Mouse (Mus musculus) kidney, embryonic 15.5 days (tissue): ENCODE measurements around the gene Ackr1. TPM values are rescaled to one million over a fixed set of nuclear protein-coding genes. Genes with fewer than 3 reads are reported as not detected.
A peak's percentile ranks its signal among the peaks of the same experiment; 100 is the strongest.

Source experiments
- ATAC-seq: fragments of 200-750 bp; cut with Nextera tagmentation; replicated peaks from 2 replicates; pipeline ENCODE4 v1.8.0; 2017; ENCODE audit warnings: moderate TSS enrichment; ENCODE audit not compliant: low FRiP score
- H3K27ac ChIP-seq: fragments of 300-500 bp; sonication (generic); 2 replicates; pipeline ENCODE4 v1.5.1; 2015; ENCODE audit warnings: mild to moderate bottlenecking, inconsistent platforms
- H3K27me3 ChIP-seq: fragments of 300-500 bp; sonication (generic); 2 replicates; pipeline ENCODE4 v1.6.1; 2015; ENCODE audit warnings: inconsistent platforms
- H3K36me3 ChIP-seq: fragments of 300-500 bp; sonication (generic); 2 replicates; pipeline ENCODE4 v1.6.1; 2015; ENCODE audit warnings: inconsistent platforms
- H3K4me1 ChIP-seq: fragments of 300-500 bp; sonication (generic); 2 replicates; pipeline ENCODE4 v1.6.1; 2015; ENCODE audit warnings: inconsistent platforms
- H3K4me2 ChIP-seq: fragments of 300-500 bp; sonication (generic); 2 replicates; pipeline ENCODE4 v1.6.1; 2015; ENCODE audit warnings: moderate library complexity, mild to moderate bottlenecking, inconsistent platforms
- H3K4me3 ChIP-seq: fragments of 300-500 bp; sonication (generic); replicated peaks from 2 replicates; pipeline ENCODE4 v1.5.1; 2015; ENCODE audit warnings: mild to moderate bottlenecking, inconsistent platforms
- H3K9ac ChIP-seq: fragments of 300-500 bp; sonication (generic); 2 replicates; pipeline ENCODE4 v1.6.1; 2015; ENCODE audit warnings: mild to moderate bottlenecking, inconsistent platforms
- H3K9me3 ChIP-seq: fragments of 300-500 bp; sonication (generic); replicated peaks from 2 replicates; pipeline ENCODE4 v1.6.1; 2016; ENCODE audit warnings: inconsistent platforms
- WGBS: fragments of 180-500 bp; shearing (Covaris S2); methylation state at CpG from one replicate; pipeline ENCODE4 v1.1.7; 2015; ENCODE audit warnings: mixed read lengths; 5-methylcytosine and 5-hydroxymethylcytosine counted together
- polyA plus RNA-seq: library from polyadenylated mRNA; unstranded; fragments of >200 nt; fragmentation: Nextera tagmentation; extraction: Ambion mirVana; gene quantifications from 2 replicates; pipeline ENCODE4 v1.2.1, GENCODE M21; 2015

The Ackr1 gene
- polyA plus RNA-seq, 1 experiment from 2014 or later = 1.0 TPM

DNA sequence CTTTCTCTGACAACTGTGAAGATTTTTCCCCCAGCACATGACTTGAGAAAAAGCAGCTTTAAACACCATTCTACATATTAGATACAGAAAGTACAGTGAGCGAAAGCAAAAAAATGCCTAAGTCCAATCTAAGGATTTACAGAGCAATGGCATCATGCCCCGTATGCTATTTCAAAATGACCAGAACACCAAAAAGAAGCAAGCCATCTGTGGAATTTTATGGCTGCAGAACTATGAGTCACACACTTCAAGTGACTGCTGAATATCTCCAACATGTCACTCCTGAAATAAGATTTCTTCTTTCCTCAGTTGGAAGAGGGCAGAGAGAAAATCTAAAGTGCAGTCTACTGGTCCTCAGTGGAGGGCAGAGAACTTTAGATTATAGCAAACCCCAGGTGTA lies 29.9 kb upstream of the Ackr1 start:
- 87% methylated on average over 2 of the region's 2 CpGs for WGBS
- Histone ChIP-seq H3K9ac (no peak overlapping the region), H3K4me1 (peaks cover 20% of the 10 kb centered on the region), H3K4me2 (no peak overlapping the region), H3K27ac (no peak overlapping the region), H3K27me3 (peaks cover 49% of the 10 kb centered on the region), H3K36me3 (no peaks in the 10 kb centered on the region), H3K9me3 (no peaks in the 10 kb centered on the region), H3K4me3 (no peak overlapping the region)
- ATAC-seq = no peak

GRCm38 (mm10) chr1:173361651-173362050 lies 28.1 kb upstream of the Ackr1 start:
- 25% methylated on average over 6 of the region's 6 CpGs for WGBS
- no peak overlapping the region for H3K9ac ChIP-seq
- peaks cover 31% of the 10 kb centered on the region for H3K27me3 ChIP-seq
- no peak overlapping the region for H3K4me2 ChIP-seq
- H3K4me1 ChIP-seq = peaks cover 7% of the 10 kb centered on the region
- H3K36me3 ChIP-seq = no peaks in the 10 kb centered on the region
- no peak overlapping the region for H3K27ac ChIP-seq
- ATAC-seq = 0 out of 2 replicates have a peak, but pooled peaks have one; percentile 74
- no peaks in the 10 kb centered on the region for H3K9me3 ChIP-seq
- no peak overlapping the region for H3K4me3 ChIP-seq

- no peak for ATAC-seq
- no peaks in the 10 kb centered on the region for H3K36me3 ChIP-seq
- WGBS = 78% methylated on average over 4 of the region's 4 CpGs
Observed at GRCm38 (mm10) chr1:173359590-173360290, 26.2 kb upstream of the Ackr1 start.

GRCm38 (mm10) chr1:173357799-173358198 lies 24.2 kb upstream of the Ackr1 start:
- WGBS = 29% methylated on average over 4 of the region's 4 CpGs

More at GRCm38 (mm10) chr1:173359590-173360290, 26.2 kb upstream of the Ackr1 start:
- Histone ChIP-seq H3K4me2 (no peak overlapping the region), H3K27ac (no peak overlapping the region), H3K9me3 (no peaks in the 10 kb centered on the region), H3K9ac (no peak overlapping the region), H3K27me3 (peaks cover 12% of the 10 kb centered on the region; the same call in 1 of the 2 replicates), H3K4me1 (no peaks in the 10 kb centered on the region), H3K4me3 (no peak overlapping the region)

GRCm38 (mm10) chr1:173356699-173357098 lies 23.1 kb upstream of the Ackr1 start:
- ATAC-seq = no peak
- no peak overlapping the region for H3K27ac ChIP-seq
- H3K36me3 ChIP-seq = no peaks in the 10 kb centered on the region
- no peaks in the 10 kb centered on the region for H3K27me3 ChIP-seq
- no peak overlapping the region for H3K9ac ChIP-seq
- no peak overlapping the region for H3K4me3 ChIP-seq
- no peak overlapping the region for H3K4me2 ChIP-seq
- WGBS = 89% methylated on average over 2 of the region's 2 CpGs
- H3K4me1 ChIP-seq = no peaks in the 10 kb centered on the region
- H3K9me3 ChIP-seq = no peaks in the 10 kb centered on the region

More at GRCm38 (mm10) chr1:173357799-173358198, 24.2 kb upstream of the Ackr1 start:
- no peak overlapping the region for H3K4me2 ChIP-seq
- H3K27ac ChIP-seq = no peak overlapping the region
- H3K9ac ChIP-seq = no peak overlapping the region
- no peak for ATAC-seq
- no peaks in the 10 kb centered on the region for H3K27me3 ChIP-seq
- no peaks in the 10 kb centered on the region for H3K9me3 ChIP-seq
- no peaks in the 10 kb centered on the region for H3K36me3 ChIP-seq
- H3K4me1 ChIP-seq = no peaks in the 10 kb centered on the region
- no peak overlapping the region for H3K4me3 ChIP-seq

GRCm38 (mm10) chr1:173355107-173355846 lies 21.7 kb upstream of the Ackr1 start:
- WGBS = 75% methylated on average over 7 of the region's 7 CpGs
- no peaks in the 10 kb centered on the region for H3K36me3 ChIP-seq
- H3K9ac ChIP-seq = no peak overlapping the region
- H3K4me1 ChIP-seq = no peaks in the 10 kb centered on the region
- H3K9me3 ChIP-seq = no peaks in the 10 kb centered on the region
- H3K27me3 ChIP-seq = no peaks in the 10 kb centered on the region
- no peak overlapping the region for H3K4me3 ChIP-seq
- no peak overlapping the region for H3K27ac ChIP-seq
- ATAC-seq = no peak
- H3K4me2 ChIP-seq = no peak overlapping the region

GRCm38 (mm10) chr1:173350372-173350957 lies 16.9 kb upstream of the Ackr1 start, which contains the start of gene Aim2:
TSS of gene Aim2 (plus strand) at chr1:173350879.
- Histone ChIP-seq H3K4me3 (peak within 1 kb of the TSS; percentile 25), H3K9ac (0 out of 2 replicates have a peak within 1 kb of the TSS, but pooled peaks have one; percentile 14)

DNA sequence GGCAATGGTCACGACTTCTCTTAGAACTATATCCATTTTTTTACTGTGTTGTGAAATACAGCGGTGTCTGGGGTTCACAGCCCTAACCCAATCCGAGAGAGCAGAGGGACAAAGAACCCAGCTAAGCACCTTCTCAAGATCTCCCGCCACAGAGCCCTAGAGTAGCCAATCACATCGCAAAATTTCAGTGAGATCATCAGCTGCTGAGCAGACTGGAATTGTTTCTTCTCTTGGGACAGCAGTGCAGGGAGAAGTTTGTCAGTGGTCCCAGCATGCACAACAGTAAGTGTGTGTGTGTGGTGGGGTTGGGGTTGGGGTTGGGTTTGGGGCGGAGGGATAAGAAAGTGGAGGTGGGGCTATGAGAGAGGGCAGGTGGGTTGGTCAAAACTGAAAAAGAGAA lies 16.4 kb upstream of the Ackr1 start:
- Histone ChIP-seq H3K9ac (0 out of 2 replicates have a peak overlapping the region, but pooled peaks have one; percentile 14), H3K4me3 (peak overlapping the region; percentile 25), H3K9me3 (no peaks in the 10 kb centered on the region), H3K36me3 (no peaks in the 10 kb centered on the region), H3K4me2 (peak overlapping the region; percentile 52), H3K4me1 (no peaks in the 10 kb centered on the region), H3K27ac (no peak overlapping the region), H3K27me3 (no peaks in the 10 kb centered on the region)
- 3% methylated on average over 6 of the region's 6 CpGs for WGBS
- peak; percentile 90 for ATAC-seq

More at GRCm38 (mm10) chr1:173350372-173350957, 16.9 kb upstream of the Ackr1 start, which contains the start of gene Aim2:
- Histone ChIP-seq H3K36me3 (no peaks in the 10 kb centered on the region), H3K27ac (no peak within 1 kb of the TSS), H3K27me3 (no peaks in the 10 kb centered on the region), H3K4me2 (peak within 1 kb of the TSS; percentile 52), H3K9me3 (no peaks in the 10 kb centered on the region), H3K4me1 (no peaks in the 10 kb centered on the region)
- WGBS = 11% methylated on average over 10 of the region's 10 CpGs
- peak; percentile 69 for ATAC-seq

- ATAC-seq = no peak
- WGBS = 70% methylated on average over 5 of the region's 5 CpGs
- H3K4me1 ChIP-seq = no peaks in the 10 kb centered on the region
- H3K9me3 ChIP-seq = no peaks in the 10 kb centered on the region
- H3K36me3 ChIP-seq = no peaks in the 10 kb centered on the region
- H3K27ac ChIP-seq = no peak overlapping the region
- H3K9ac ChIP-seq = no peak overlapping the region
- H3K27me3 ChIP-seq = no peaks in the 10 kb centered on the region
- no peak overlapping the region for H3K4me2 ChIP-seq
- H3K4me3 ChIP-seq = no peak overlapping the region
Observed at GRCm38 (mm10) chr1:173349192-173349591, 15.6 kb upstream of the Ackr1 start.

- Histone ChIP-seq H3K4me1 (no peaks in the 10 kb centered on the region), H3K27me3 (no peaks in the 10 kb centered on the region), H3K4me2 (no peak overlapping the region), H3K4me3 (no peak overlapping the region), H3K27ac (no peak overlapping the region), H3K9ac (no peak overlapping the region), H3K9me3 (no peaks in the 10 kb centered on the region), H3K36me3 (no peaks in the 10 kb centered on the region)
- ATAC-seq = no peak
- WGBS = 21% methylated on average over 1 of the region's 1 CpGs
Observed at GRCm38 (mm10) chr1:173348527-173348926, 15.0 kb upstream of the Ackr1 start.

DNA sequence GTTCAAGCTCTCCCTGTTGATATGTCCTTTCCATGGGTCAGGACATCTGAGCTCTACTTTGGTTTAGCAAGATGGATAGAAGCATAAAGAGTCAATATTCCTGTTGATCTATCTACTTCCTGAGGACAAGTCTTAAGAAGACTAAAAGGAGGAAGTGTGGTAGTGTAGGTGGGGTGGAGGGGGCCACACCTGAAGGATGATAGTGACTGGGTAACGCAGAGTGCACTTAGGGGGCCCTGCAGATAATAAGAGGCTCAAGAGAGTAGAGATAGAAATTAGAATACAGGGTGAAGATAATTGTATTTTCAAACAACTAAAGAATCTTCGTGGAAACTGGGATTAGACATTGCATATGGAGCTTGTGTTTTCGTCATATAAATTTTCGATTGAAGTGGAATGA lies 11.6 kb upstream of the Ackr1 start:
- Histone ChIP-seq H3K36me3 (no peaks in the 10 kb centered on the region), H3K9me3 (no peaks in the 10 kb centered on the region), H3K4me1 (no peaks in the 10 kb centered on the region), H3K4me2 (no peak overlapping the region), H3K4me3 (no peak overlapping the region), H3K27me3 (no peaks in the 10 kb centered on the region), H3K27ac (no peak overlapping the region), H3K9ac (no peak overlapping the region)
- no peak for ATAC-seq
- 88% methylated on average over 4 of the region's 4 CpGs for WGBS

- Histone ChIP-seq H3K9me3 (no peaks in the 10 kb centered on the region), H3K4me3 (no peak overlapping the region), H3K9ac (no peak overlapping the region), H3K27me3 (no peaks in the 10 kb centered on the region), H3K4me2 (no peak overlapping the region), H3K36me3 (no peaks in the 10 kb centered on the region), H3K4me1 (no peaks in the 10 kb centered on the region), H3K27ac (no peak overlapping the region)
- no peak for ATAC-seq
- whole genome bisulfite sequencing = 80% methylated on average over 3 of the region's 3 CpGs
Observed at GRCm38 (mm10) chr1:173343934-173344333, 10.4 kb upstream of the Ackr1 start.
